Mouse (Mus musculus): Measurements from ENCODE around the gene Kif1c.

The Kif1c gene

DNA sequence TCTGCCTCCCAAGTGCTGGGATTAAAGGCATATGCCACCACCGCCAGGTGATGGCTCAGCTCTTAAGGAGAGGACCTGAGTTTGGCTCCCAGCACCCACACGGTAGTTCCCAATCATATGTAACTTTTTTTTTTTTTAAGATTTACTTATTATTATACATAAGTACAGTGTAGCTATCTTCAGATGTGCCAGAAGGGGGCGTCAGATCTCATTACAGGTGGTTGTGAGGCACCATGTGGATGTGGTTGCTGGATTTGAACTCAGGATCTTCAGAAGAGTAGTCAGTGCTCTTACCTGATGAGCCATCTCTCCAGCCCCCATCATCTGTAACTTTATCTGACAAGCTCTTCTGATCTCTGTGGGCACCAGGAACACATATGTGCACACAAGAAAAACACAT is 3.0 kb upstream of the Kif1c start:
- no peak for DNase-seq (ENCODE audit: low spot score in 2 of 2)

DNA sequence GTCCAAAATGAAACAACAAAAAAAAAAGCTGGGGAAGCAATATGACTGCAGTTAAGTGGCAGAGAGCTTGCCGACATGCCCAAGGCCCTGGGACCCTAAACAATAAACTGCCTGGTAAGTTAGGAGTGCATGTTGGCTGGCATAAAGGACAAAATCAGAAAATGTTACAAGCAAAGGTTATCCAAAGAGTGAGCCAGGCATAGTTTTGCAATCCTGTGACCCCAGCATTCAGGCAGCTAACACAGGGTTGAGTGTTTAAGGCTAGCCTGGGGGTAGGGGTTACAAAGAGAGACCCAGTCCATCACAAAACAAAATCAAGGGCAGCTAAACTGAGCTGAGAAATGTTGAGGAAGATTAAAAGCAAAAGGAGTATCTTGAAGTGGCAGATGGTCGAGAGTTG is 1.3 kb upstream of the Kif1c start:
- DNase-seq (ENCODE audit: low spot score in 2 of 2): no peak

DNA sequence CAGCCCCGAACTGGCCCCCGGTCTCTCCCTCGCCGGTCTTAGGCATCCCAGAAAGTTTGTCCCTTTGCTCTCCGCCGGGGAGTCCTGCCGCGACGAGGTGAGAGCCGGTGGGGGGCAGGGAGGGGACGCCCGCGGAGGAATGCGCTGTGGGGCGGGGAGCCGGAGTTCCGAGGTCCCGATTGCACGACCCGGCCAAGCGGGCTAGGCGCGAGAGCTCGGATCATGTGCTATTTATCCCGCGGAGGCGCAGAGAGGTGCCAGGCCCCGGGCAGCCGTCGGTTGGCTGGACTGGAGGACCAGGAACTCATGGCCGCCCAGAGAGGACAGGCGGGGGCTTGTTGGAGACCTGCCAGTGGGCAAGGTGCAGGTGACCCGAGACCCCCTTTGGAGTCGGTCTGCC is 265 bp downstream of the Kif1c start:
- peak; percentile 69 to 70 for DNase-seq (ENCODE audit: low spot score in 2 of 2)

DNA sequence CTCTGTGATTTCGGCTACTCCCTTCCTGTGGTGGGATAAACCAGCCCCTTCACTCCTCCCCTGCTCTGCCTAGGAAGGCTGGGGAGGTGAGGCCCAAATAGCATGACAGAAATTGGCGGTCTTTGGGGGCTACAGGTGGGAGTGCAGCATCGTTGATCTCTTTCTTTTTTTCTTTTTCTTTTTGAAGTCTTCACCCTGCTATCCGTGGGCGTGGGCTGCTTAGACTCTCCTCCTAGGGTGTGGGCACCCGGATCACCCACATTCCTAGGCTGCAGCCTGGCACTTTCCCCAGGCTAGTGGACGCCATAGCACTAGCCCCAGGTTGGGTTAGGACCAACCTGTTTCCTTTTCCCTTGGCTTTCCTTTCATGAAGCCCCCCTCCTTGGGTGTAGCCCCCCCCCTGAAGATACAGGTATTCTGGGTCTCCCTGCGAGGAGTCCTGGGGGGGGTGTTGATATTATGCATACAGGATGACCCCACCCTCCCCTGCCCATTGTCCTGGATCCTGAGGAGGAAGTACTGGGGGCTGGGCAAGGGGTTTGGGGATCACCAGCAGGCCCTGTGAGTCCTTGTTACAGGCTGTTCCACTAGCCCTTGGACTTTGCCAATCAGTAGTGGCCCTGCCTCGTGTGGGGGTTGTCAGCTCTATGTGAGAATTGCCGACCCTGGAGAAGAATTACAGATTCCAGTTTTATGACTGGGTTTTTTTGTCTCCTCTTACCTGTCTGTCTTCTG is 1.0 kb downstream of the Kif1c start:
- DNase-seq (ENCODE audit: low spot score in 2 of 2): no peak

DNA sequence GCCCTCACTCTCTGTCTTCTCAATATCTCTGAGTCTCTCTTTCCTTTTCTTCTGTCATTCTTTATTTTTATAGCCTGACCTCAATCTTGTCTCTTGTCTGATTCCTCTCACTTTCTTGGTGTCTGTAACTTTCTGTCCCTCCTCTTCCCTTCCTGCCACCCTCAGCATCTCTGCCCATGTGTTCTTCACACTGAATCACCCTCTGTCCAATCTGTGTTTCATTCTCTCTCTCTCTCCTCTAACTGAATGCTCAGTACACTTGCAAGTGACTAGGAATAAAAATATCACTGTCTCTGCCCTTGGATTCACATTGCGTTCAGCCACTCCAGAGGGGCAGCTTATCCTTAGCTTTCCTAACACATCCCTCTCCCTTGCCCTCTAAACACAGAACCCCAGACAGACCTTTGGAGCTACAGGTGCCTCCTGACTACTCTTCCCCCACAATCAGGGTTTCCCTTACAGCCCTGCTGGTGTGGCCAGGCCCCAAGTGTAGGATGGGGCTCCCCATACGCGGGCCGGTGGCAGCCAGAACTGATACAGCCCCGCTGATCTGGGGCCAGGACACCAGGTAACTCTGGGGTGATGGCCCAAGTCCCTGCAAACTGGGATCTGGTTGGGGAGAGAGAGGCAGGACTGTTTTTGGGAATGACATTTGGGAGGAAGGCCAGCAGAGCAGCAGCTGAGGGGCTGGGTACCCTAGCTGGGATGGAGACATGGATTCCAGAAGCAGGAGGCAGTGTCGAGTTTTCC is 1.8 kb downstream of the Kif1c start:
- no peak for DNase-seq (ENCODE audit: low spot score in 2 of 2)

DNA sequence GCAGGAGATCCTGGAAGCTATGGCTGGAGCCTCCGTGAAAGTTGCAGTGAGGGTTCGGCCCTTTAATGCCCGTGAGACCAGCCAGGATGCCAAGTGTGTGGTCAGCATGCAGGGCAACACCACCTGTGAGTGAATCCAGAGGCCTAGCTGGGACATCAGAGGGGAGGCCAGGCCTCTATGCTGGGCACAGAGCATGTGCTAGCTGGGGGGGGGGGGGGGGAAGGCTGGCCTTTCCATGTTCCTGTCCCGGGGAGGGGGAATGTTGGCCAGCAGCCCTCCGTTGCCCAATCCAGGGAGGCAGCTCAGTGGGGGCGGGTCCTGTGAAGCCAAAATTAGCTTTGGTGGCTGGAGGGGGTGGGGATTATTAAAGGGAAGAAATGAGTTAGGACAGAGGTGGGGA is 2.4 kb downstream of the Kif1c start:
- DNase-seq (ENCODE audit: low spot score in 2 of 2): no peak

DNA sequence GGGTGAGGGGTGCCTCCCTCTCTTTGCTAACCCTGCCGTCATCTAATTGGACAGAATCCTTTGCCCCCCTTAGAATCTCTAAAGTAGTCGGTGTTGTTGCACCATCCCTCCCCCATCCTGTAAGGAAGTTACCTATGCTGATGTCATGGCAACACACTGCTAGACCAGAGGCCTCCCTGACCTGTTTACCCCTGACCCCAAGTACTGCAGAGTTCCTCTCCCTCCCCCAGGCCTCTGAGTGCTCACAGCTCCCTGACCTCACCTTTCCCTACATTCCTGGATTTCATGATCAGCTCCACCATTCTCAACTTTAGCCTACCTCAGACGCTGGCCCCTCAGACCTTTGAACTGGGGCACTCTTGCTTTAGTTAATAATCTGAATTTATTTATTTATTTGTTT is 5.8 kb downstream of the Kif1c start:
- no peak for DNase-seq (ENCODE audit: low spot score in 2 of 2)

DNA sequence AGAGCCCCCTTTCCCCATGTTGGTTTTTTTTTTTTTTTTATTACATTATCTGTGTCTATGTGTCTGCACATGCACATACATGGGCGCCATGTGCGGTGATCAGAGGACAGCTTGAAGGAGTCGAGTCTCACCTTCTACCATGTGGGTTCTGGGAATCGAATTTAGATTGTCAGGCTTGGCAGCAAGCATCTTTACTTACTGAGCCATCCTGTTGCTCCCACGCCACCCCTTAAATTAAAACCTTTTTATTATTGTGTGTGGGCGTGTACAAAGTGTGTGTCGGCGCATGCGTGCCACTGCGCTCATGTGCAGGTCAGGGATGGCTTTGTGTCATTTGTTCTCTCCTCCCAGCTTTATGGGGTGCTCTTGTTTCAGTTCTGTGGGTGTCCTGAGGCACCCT is 10.7 kb downstream of the Kif1c start:
- no peak for DNase-seq (ENCODE audit: low spot score in 2 of 2)

DNA sequence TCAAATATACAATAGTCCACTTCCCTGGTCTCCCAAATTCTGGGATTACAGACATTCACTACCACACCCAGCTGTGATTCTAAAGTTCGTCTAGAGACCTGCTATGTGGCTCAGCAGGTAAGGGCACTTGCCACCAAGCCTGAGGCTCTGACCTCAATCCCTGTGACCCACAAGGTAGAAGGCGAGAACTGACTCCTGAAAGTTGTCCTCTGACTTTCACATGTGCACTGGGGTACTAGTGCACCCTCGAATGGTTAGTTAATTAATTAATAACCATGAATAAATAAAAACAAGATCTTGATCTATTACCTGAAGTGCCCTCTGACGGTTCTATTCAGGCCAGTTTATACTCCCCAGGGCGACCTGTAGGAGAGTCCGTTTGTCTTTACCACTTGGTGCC is 12.9 kb downstream of the Kif1c start:
- DNase-seq (ENCODE audit: low spot score in 2 of 2): no peak

DNA sequence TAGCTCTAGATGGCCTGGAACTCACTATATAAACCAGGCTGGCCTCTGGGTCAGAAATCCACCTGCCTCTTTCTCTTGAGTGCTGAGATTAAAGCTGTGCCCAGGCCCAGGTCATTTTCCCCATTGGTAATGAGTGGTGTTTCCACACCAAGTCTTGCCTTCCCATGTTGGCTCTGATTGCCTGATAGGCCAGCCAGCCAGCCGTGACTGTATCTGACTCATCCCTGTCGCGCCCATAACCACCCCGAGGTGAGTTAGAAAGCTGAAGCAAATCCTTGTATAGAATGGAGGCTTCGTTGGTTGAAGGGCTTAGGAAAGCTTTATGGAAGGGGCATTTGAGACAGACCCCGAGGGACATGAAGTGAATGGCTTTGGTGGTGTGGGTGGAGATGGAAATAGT is 15.5 kb downstream of the Kif1c start:
- DNase-seq (ENCODE audit: low spot score in 2 of 2): no peak

DNA sequence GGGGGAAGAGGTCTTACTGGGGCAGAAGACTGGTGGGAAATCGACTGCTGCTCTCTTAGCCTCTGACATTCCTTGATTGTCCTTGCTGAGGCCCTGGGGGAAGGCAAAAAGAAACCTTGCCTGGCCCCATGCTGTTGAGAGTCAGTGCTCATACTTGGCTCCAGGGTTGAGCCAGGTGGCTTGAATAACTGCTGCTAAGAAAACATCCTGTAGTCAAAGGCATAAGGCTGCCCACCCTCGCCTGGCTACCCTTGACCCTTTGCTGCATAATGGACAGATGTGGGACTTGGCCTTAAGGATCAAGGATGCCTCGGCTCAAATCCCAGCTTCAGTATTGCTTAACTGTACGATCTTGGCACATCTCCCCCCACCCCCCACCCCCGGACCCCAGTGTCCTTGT is 18.1 kb downstream of the Kif1c start:
- DNase-seq (ENCODE audit: low spot score in 2 of 2): no peak

DNA sequence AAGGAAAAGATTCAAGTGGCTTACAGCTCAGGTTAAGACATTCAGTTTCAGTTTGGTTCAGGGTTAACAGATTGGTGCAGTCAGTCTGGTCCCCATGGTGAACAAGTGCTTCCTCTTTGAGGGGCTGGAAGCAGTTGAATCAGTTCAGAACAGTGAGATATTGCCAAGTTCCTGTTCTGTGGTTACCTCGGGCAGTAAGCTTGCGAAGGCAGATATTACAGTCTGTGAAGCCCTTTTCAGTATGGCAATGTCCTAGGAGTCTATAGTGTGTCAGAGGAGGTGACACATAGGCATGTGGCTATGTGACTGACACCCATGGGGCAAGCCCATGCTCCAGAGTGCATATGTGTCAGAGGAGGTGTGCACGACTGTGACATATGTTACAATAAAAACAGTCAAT is 20.2 kb downstream of the Kif1c start:
- no peak for DNase-seq (ENCODE audit: low spot score in 2 of 2)

DNA sequence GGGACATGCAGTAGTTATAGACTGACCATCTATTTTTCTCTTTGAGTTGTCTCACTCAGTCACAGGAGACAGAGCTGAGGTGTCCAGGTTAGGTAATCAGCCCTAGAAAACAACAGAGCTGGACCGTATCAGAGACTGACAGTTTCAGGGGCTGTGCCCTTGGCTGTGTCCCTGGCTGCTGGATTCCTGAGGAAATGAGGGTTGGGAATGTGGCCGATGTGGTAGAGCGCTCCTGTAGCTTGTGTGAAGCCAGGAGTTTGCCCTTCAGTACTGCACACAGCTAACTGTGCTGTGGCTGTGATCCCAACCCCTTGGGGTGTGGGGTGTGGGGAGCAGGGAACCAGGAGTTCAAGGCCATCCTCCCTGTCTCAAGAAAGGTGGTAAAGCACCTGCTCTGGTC is 20.7 kb downstream of the Kif1c start:
- DNase-seq (ENCODE audit: low spot score in 2 of 2): no peak

DNA sequence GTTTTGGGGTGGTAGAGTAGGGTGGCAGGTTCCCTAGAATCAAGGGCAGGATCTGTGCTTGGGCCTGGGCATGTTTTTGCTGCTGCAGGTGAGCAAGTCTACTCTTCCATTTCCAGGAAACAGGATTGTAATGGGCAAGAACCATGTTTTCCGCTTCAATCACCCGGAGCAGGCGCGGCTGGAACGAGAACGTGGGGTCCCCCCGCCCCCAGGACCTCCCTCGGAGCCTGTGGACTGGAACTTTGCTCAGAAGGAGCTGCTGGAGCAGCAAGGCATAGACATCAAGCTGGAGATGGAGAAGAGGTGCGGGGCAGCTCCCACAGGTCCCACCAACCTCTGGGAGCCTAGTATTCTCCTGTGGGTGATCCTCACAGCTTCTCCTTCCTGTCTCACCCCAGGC is 24.4 kb downstream of the Kif1c start:
- DNase-seq (ENCODE audit: low spot score in 2 of 2): no peak

DNA sequence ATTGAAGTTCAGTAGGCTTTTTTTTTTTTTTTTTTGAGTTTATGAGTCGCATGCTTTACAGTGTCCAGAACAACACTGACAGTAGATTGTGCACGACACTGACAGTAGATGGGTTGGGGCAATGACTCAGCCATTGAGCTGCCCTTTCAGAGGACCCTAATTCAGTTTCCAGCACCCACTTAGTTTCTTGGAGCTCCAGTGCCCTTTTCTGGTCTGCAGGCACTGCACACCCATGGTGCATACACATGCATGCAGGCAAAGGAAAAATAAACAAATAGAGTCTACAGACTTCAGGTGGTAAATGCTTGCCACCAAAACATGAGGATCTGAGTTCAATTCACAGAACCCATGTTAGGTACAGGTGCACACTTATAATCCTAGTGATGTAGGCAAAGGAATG is 26.2 kb downstream of the Kif1c start:
- DNase-seq (ENCODE audit: low spot score in 2 of 2): no peak

DNA sequence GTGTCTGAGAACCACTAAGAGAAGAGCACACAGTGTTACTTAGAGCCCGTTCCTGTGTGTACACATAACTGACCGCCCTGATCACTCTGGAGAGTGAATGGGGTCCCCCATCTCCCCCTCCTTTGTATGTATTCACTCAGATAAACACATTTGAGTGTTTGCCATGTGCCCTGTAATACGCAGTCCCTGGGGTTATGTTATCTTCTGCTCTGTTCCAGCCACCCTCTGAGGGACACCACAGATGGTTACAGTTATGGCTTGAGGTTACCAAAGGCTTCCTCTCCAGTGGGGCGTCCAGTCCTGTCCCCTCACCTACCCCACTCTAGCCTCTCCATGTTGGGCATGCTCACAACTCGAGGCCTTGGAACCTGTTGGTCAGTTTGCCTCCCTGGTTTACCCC is 27.0 kb downstream of the Kif1c start:
- no peak for DNase-seq (ENCODE audit: low spot score in 2 of 2)

DNA sequence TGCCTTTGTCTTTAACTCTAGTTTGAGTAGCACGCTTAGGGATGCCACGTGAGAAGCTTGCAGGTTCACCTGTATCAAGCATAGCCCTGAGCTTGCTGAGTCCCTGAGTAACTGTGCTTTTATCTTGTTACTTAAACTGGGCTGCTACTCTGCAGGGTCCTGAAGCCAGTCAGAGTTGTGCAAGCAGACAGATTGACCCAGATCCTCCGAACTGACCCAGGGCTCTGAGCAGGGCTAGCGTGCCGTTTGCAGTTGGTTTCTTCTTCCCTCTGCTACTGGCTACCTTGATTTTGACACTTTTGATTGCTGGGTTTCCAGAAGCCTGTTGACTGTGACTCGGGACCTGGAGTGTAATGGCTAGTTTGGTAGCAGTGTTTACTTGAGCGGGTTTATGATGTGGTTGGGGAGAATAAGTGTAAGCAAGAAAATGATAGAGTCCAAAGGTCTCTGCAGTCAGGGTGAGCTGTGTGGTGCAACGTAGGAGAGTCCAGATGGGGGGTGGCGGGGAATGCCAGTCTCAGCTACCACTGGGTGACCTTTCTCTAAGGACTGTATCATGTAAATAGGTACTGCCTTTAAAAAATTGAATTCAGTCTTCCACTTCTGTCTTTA is 30.2 kb downstream of the Kif1c start:
- no peak for DNase-seq (ENCODE audit: low spot score in 2 of 2)

DNA sequence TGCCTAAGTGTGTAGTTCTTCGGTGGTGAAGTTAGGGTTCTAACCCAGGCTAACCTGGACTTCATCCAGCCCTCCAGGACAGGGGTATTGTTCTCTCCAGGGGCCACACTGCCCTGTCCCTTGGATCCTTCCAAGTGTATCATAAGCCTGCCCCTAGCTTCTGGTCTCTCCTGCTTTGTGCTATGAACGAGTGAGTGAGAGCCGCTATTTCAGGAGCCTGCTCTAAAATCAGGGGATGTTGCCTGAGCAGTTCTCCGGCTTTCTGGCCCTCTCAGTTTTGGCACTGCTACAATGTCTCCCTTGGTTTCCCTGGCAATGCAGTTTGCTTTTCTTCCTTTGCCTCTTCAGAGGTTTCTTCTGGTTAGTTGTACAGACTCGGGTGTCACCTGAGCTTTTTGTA is 30.8 kb downstream of the Kif1c start:
- DNase-seq (ENCODE audit: low spot score in 2 of 2): peak; percentile 79 to 87

DNA sequence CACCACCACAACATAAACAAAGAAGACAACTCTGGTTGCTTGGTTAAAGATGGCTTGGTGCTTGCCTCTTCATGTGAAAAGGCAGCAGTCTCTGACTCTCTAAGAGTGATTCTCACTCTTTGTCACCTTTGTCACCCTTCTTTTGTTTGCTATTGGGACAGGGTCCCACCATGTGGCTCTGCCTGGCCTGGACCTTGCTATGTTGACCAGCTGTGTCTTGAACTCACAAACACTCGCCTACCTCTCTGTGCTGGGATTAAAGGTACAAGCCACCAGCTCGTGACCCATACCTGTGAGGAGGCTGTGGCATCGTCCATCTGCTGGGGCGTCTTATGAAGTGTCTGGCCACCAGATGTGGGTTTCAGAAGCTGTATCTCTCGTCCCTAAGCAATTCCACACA is 32.9 kb downstream of the Kif1c start:
- no peak for DNase-seq (ENCODE audit: low spot score in 2 of 2)

DNA sequence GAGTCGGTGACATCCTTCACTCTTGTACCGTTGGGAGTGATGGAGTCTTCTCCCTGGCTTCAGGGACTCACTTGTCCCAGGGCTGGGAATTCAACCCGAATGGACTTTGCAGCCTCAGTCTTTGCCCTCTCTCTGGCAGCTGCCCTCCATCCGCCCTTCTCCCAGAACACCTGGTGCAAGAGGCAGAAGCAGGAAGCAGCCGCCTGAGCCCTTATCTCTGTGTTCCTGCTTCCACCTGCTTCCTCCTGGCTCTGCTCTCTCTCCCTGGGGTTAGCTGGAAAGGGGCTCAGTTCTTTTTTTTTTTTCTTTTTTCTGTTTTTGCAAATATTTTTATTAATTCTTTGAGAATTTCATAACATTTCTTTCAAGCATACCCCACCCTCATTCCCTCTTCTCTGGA is 37.4 kb downstream of the Kif1c start:
- DNase-seq (ENCODE audit: low spot score in 2 of 2): no peak

DNA sequence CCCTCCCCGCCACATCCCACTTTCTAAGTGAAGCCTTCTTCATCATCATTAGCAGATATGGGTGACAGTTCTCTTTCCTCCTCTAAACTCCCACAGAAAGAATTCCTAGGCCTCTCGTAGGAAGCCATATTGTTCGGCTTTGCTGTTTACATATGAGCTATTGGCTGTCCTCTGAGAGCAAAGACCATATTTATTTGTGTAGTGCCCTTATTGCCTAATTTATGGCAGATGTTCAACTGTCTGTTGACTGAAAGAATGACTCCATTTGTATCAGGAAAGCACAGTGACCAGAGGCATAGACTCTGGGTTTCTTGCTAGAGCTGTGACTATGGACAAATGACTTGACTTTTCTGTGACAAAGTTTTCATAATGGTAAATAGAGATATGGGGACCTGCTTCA is 41.3 kb downstream of the Kif1c start:
- no peak for DNase-seq (ENCODE audit: low spot score in 2 of 2)

DNA sequence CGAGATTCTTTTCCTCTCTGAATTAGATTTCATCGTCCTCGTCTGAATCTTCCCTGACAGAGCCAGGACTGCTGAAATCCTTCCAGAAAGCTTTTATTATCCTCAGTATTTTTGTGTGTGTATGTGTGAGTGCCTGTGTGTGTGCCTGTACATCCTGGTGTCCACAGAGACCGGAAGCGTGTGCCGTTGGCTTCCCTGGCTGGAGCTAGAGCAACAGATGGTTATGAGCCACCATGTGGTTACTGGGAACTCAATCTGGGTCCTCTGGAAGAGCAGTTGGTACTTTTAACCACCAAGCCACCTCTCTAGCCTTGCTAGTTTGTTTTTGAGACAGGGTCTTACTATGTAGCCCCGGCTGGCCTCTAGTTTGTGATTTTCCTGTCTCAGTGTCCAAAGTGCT is 41.8 kb downstream of the Kif1c start:
- DNase-seq (ENCODE audit: low spot score in 2 of 2): no peak

Data from right cerebral cortex, postnatal 10 days (tissue).